Mouse (Mus musculus): Measurements from ENCODE around the gene Wwc2.

GRCm38 (mm10) chr8:48016538-48016937 lies 25.8 kb upstream of the Wwc2 start:
- TF ChIP-seq CTCF (IDR thresholded peaks at IDR 0.05; ENCODE audit: low read depth) = peak; percentile 99
- no peak for TF ChIP-seq EP300 (optimal IDR thresholded peaks at IDR 0.05)
